Mouse (Mus musculus) liver, embryonic 14.5 days (tissue): Measurements from ENCODE around the gene Kank1.

Experiments used
- CTCF ChIP-seq: IDR thresholded peaks from 2 replicates; pipeline ENCODE4 v1.5.1; 2016; ENCODE audit warnings: antibody characterized with exemption, low read depth, control low read depth
- EP300 ChIP-seq: IDR thresholded peaks from 2 replicates; pipeline ENCODE4 v1.6.1; 2016; ENCODE audit warnings: antibody characterized with exemption, low read depth

DNA sequence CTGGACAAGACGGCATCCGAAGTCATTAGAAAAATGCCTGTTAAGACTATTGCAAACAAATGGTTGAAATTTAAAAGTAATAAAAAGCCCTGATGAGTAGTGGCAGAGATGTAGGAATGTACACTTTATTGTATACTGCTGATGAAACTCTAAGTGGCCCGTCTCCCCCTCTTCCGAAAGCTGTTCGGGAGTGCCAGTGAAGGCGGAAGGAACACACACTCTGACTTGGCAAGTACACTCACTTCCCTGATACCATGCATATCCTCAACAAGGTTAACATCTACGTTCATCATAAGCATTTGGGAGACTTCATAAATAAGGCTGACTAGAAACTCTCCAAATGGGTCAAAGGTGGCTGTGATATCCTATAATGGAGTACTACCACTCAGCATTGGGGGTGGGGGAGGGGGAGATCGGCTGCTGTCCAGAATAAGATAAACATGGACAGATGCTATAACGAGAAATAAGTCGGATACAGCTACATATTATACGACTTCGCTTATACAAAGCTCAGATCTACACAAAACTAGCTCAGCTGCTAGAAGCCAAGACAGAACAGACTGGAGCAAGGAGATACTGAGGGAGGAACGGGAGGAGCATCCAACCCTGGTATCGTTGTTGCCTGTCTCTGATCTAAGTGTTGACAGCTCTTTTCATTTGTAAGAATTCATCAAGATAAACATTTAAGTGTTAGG lies 11.2 kb downstream of the Kank1 start:
- TF ChIP-seq CTCF (no peak), EP300 (no peak)
